Mouse (Mus musculus) ES-E14 (cell line): ENCODE data around the gene Gm10337. TPM values are rescaled to one million over a fixed set of nuclear protein-coding genes. Genes with fewer than 3 reads are reported as not detected.
A peak's percentile ranks its signal among the peaks of the same experiment; 100 is the strongest.

Experiments
- DNase-seq: peaks from one replicate; pipeline ENCODE4 v3.0.0-alpha.2; 2013; ENCODE audit warnings: low read depth, low spot score
- H3K27ac ChIP-seq: 2 replicates; pipeline ENCODE4 v1.5.1; 2012; ENCODE audit warnings: low read depth, mild to moderate bottlenecking, low read length, moderate library complexity, mixed read lengths; ENCODE audit not compliant: poor library complexity, insufficient read depth, severe bottlenecking
- H3K36me3 ChIP-seq: 2 replicates; pipeline ENCODE4 v1.6.1; 2012; ENCODE audit warnings: mild to moderate bottlenecking, low read length, moderate library complexity, mixed read lengths; ENCODE audit not compliant: control insufficient read depth, poor library complexity, insufficient read depth, severe bottlenecking
- H3K4me1 ChIP-seq, 2 experiments: fragments of 150-350 bp in 1 of 2; sonication (generic) in 1 of 2; 2 replicates each; pipeline ENCODE4 v1.6.1; 2012; ENCODE audit warnings: low read length in 2 of 2, mild to moderate bottlenecking in 1 of 2, mixed read lengths in 1 of 2; ENCODE audit not compliant: control insufficient read depth in 2 of 2, insufficient read depth in 2 of 2, poor library complexity in 1 of 2
- H3K4me3 ChIP-seq, 2 experiments: fragments of 150-350 bp in 1 of 2; sonication (generic) in 1 of 2; 2 replicates each; pipeline ENCODE4 v1.5.1; 2012; ENCODE audit warnings: low read length in 2 of 2, low read depth in 1 of 2, mild to moderate bottlenecking in 1 of 2, mixed read lengths in 1 of 2; ENCODE audit not compliant: insufficient read depth in 1 of 2, poor library complexity in 1 of 2, severe bottlenecking in 1 of 2
- H3K9ac ChIP-seq: 2 replicates; pipeline ENCODE4 v1.6.1; 2012; ENCODE audit warnings: low read depth, mild to moderate bottlenecking, low read length, mixed read lengths; ENCODE audit not compliant: poor library complexity, insufficient read depth, severe bottlenecking
- H3K9me3 ChIP-seq: fragments of 150-350 bp; sonication (generic); 2 replicates; pipeline ENCODE4 v1.6.1; 2012; ENCODE audit warnings: low read depth, mild to moderate bottlenecking, low read length; ENCODE audit not compliant: control insufficient read depth, insufficient read depth
- CHD2 ChIP-seq: IDR thresholded peaks from 2 replicates; pipeline ENCODE4 v1.6.1; 2014; ENCODE audit warnings: mild to moderate bottlenecking, low read depth, low read length, inconsistent platforms
- HCFC1 ChIP-seq: IDR thresholded peaks from 2 replicates; pipeline ENCODE4 v1.6.1; 2012; ENCODE audit warnings: low read length, inconsistent platforms, borderline replicate concordance; ENCODE audit not compliant: insufficient read depth
- MAFK ChIP-seq: IDR thresholded peaks from 2 replicates; pipeline ENCODE4 v1.6.1; 2014; ENCODE audit warnings: mild to moderate bottlenecking, low read depth, low read length, inconsistent platforms; ENCODE audit not compliant: insufficient read depth
- ZC3H11A ChIP-seq: IDR thresholded peaks from 2 replicates; pipeline ENCODE4 v1.6.1; 2012; ENCODE audit warnings: low read depth, mild to moderate bottlenecking, inconsistent platforms, low read length, borderline replicate concordance
- ZNF384 ChIP-seq: IDR thresholded peaks from 2 replicates; pipeline ENCODE4 v1.6.1; 2012; ENCODE audit warnings: low read depth, low read length, inconsistent platforms
- in situ Hi-C, 2 experiments: fragments of 600-800 bp; cut with MboI; formaldehyde crosslinking; loops; one replicate each; pipeline ENCODE4 v1.15.1; 2025; ENCODE audit warnings: low sequenced_read_pairs in 2 of 2, inconsistent platforms in 1 of 2; ENCODE audit not compliant: unreplicated experiment in 2 of 2
- total RNA-seq: library from RNA; depleted of rRNA; stranded (reverse); fragments of 300-350 nt; gene quantifications from 2 replicates; pipeline ENCODE4 v1.2.3, GENCODE M21; 2012

The Gm10337 gene
- total RNA-seq, 1 experiment: not detected

DNA sequence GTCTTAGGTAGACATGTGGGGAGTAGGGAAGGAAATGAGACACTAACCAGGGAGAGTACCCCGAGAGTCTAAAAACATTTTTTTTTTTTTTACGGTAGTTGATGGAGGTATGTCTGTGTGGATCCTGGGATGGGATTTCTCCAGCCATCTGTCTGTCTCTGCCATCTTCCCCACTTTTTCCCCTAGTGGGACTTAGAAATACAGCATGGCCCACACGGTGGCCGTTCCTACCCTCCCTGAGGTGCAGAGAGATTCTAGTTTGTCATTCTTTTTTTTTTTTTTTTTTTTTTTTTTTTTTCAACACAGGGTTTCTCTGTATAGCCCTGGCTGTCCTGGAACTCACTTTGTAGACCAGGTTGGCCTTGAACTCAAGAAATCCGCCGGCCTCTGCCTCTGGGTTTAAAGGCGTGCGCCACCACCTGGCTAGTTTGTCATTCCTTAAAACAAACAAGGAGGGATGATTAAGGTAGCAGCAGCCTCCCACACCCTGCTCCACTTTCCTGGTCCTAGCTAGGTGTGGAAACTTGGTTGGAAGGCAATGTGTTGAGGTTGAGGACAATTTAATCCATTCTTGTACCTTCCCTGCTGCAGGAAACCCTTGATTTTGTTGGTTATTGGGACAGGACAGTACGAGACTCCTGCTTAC is 42.0 kb upstream of the Gm10337 start:
- in situ Hi-C loops: no loop called here
- TF ChIP-seq HCFC1 (no peak), ZNF384 (peak; percentile 90), CHD2 (no peak), MAFK (no peak), ZC3H11A (no peak)
- Histone ChIP-seq H3K9me3 (no peaks in the 10 kb centered on the region), H3K4me3 (peak overlapping the region; percentile 73 to 84), H3K9ac (0 out of 2 replicates have a peak overlapping the region, but pooled peaks have one; percentile 55), H3K36me3 (peaks cover 5% of the 10 kb centered on the region), H3K4me1 (peaks cover 0 to 14% of the 10 kb centered on the region in 2 experiments; a peak in 2 of 4 replicates), H3K27ac (peak overlapping the region; percentile 37; the same call in 1 of the 2 replicates)
- DNase-seq: no peak

DNA sequence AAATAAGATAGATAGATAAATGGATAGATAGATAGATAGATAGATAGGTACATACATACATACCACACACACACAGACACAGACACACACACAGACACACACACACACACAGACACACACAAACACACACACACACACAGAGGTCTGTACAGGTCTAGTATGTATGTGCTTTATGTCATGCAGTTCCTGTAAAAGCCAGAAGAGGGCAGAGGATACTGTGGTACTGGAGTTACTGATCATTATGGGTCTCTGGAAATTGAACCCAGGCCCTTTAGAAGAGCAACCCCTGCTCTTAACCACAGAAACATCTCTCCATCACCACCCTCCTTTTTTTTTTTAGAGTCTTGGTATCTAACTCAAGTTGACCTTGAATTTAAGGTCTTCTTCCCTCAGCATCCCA is 39.9 kb upstream of the Gm10337 start:
- peaks cover 5% of the 10 kb centered on the region for H3K36me3 ChIP-seq
- no peak for DNase-seq
- no peak overlapping the region for H3K27ac ChIP-seq
- no peaks in the 10 kb centered on the region for H3K9me3 ChIP-seq
- in situ Hi-C loops: no loop called here
- no peak overlapping the region for H3K4me3 ChIP-seq
- no peak for TF ChIP-seq ZC3H11A
- TF ChIP-seq CHD2: no peak
- TF ChIP-seq ZNF384: no peak
- no peak for TF ChIP-seq HCFC1
- no peak for TF ChIP-seq MAFK
- H3K4me1 ChIP-seq: peaks cover 0 to 14% of the 10 kb centered on the region in 2 experiments; a peak in 2 of 4 replicates
- H3K9ac ChIP-seq: no peak overlapping the region

- no peak overlapping the region for H3K4me3 ChIP-seq
- peaks cover 4% of the 10 kb centered on the region; the same call in 1 of the 2 replicates for H3K36me3 ChIP-seq
These were observed 34.7 kb upstream of the Gm10337 start for GRCm38 (mm10) chr15:102468675-102469370.

GRCm38 (mm10) chr15:102470183-102470604 is 33.3 kb upstream of the Gm10337 start, which contains the start of gene Pcbp2:
Gene Pcbp2, plus strand, starts transcription at chr15:102470539.
- TF ChIP-seq CHD2 (no peak), ZNF384 (no peak), HCFC1 (peak; percentile 81), MAFK (no peak), ZC3H11A (no peak)
- H3K4me1 ChIP-seq: peaks cover 0 to 4% of the 10 kb centered on the region in 2 experiments; a peak in 1 of 4 replicates
- peak within 1 kb of the TSS; percentile 97 for H3K9ac ChIP-seq
- in situ Hi-C loops: no loop called here
- peak within 1 kb of the TSS; percentile 96 for H3K27ac ChIP-seq
- H3K9me3 ChIP-seq: no peaks in the 10 kb centered on the region
- peak; percentile 94 for DNase-seq
- peak within 1 kb of the TSS; percentile 78 to 87 for H3K4me3 ChIP-seq
- peaks cover 10% of the 10 kb centered on the region for H3K36me3 ChIP-seq

More at GRCm38 (mm10) chr15:102468675-102469370, 34.7 kb upstream of the Gm10337 start:
- H3K9ac ChIP-seq: no peak overlapping the region
- DNase-seq: no peak
- TF ChIP-seq HCFC1 (no peak), ZC3H11A (no peak), CHD2 (no peak), ZNF384 (no peak), MAFK (no peak)
- H3K4me1 ChIP-seq: peaks cover 0 to 4% of the 10 kb centered on the region in 2 experiments; a peak in 1 of 4 replicates
- in situ Hi-C loops: no loop called here
- no peaks in the 10 kb centered on the region for H3K9me3 ChIP-seq
- H3K27ac ChIP-seq: no peak overlapping the region
